Mouse (Mus musculus) kidney, embryonic 16.5 days (tissue): Measurements from ENCODE around the gene Adgrf1. TPM values are rescaled to one million over a fixed set of nuclear protein-coding genes. Genes with fewer than 3 reads are reported as not detected.

ENCODE experiments used
- ATAC-seq: fragments of 200-750 bp; cut with Nextera tagmentation; 2 replicates; pipeline ENCODE4 v1.8.0; 2017; ENCODE audit warnings: moderate TSS enrichment; ENCODE audit not compliant: low FRiP score, low TSS enrichment
- H3K27ac ChIP-seq: fragments of 300-500 bp; sonication (generic); 2 replicates; pipeline ENCODE4 v1.5.1; 2014; ENCODE audit warnings: low read length
- H3K27me3 ChIP-seq: fragments of 300-500 bp; sonication (generic); 2 replicates; pipeline ENCODE4 v1.6.1; 2014; ENCODE audit warnings: low read length, control low read depth, mixed read lengths; ENCODE audit not compliant: insufficient read depth
- H3K36me3 ChIP-seq: fragments of 300-500 bp; sonication (generic); 2 replicates; pipeline ENCODE4 v1.6.1; 2014; ENCODE audit warnings: low read length, control low read depth, mixed read lengths; ENCODE audit not compliant: insufficient read depth
- H3K4me1 ChIP-seq: fragments of 300-500 bp; sonication (generic); 2 replicates; pipeline ENCODE4 v1.6.1; 2014; ENCODE audit warnings: low read length, control low read depth, mixed read lengths; ENCODE audit not compliant: insufficient read depth
- H3K4me2 ChIP-seq: fragments of 300-500 bp; sonication (generic); replicated peaks from 2 replicates; pipeline ENCODE4 v1.6.1; 2014; ENCODE audit warnings: low read depth, low read length
- H3K4me3 ChIP-seq: fragments of 300-500 bp; sonication (generic); 2 replicates; pipeline ENCODE4 v1.5.1; 2014; ENCODE audit warnings: mild to moderate bottlenecking, low read length
- H3K9ac ChIP-seq: fragments of 300-500 bp; sonication (generic); replicated peaks from 2 replicates; pipeline ENCODE4 v1.6.1; 2014; ENCODE audit warnings: low read length
- H3K9me3 ChIP-seq: fragments of 300-500 bp; sonication (generic); 2 replicates; pipeline ENCODE4 v1.6.1; 2016; ENCODE audit warnings: low read length, control low read depth
- WGBS: fragments of 180-500 bp; shearing (Covaris S2); extraction: QIAGEN DNeasy Blood & Tissue Kit; methylation state at CpG from one replicate; pipeline ENCODE4 v1.1.7; 2014; 5-methylcytosine and 5-hydroxymethylcytosine counted together
- polyA plus RNA-seq: library from polyadenylated mRNA; unstranded; fragments of >200 nt; fragmentation: Nextera tagmentation; extraction: Ambion mirVana; gene quantifications from 2 replicates; pipeline ENCODE4 v1.2.1, GENCODE M21; 2015

Adgrf1 gene
- polyA plus RNA-seq, 1 experiment from 2014 or later: 1.2 TPM

DNA sequence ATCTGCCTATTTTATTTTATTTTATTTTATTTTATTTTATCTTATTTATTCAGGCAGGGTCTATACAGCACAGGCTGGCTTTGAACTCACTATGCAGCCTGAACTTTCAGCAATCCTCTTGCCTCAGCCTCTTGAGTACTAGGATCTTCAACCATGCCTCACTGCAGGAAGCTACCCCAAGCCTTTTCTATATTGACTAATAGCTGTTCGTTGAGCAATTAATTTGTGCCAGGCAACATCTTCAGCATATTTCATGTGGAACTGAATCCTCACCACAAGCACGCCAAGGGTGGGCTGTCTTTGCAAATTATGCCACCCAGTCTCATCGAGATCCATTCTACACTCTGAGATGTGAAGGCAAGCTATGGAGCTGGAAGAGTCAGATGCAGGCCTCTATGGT is 22.9 kb upstream of the Adgrf1 start:
- WGBS: 98% methylated on average over 3 of the region's 3 CpGs
- Histone ChIP-seq H3K4me3 (no peak overlapping the region), H3K9me3 (no peaks in the 10 kb centered on the region), H3K27ac (no peak overlapping the region), H3K9ac (no peak overlapping the region), H3K36me3 (no peaks in the 10 kb centered on the region), H3K27me3 (no peaks in the 10 kb centered on the region), H3K4me1 (peaks cover 26% of the 10 kb centered on the region), H3K4me2 (no peak overlapping the region)
- no peak for ATAC-seq

DNA sequence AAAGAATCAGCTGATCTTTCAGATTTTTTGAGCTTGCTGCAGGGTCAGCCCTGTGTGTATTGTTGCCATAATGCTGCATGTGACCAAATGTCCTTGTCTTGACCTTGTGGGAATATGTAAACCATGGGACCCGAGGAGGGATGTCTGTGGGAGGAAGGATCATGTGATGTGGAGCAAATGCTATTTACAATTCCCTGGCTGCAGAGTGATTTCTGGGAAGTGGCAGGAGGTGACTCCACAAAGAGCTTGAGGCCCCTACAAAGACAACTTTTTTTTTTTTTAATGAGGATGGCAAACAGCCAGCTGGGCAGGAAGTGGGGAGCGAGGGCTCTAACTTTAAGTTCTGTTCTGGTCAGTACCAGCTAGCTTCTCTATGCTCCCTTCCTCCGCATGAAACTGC is 20.5 kb upstream of the Adgrf1 start:
- Histone ChIP-seq H3K9ac (no peak overlapping the region), H3K4me1 (peaks cover 25% of the 10 kb centered on the region), H3K27ac (0 out of 2 replicates have a peak overlapping the region, but pooled peaks have one; percentile 13), H3K4me3 (no peak overlapping the region), H3K4me2 (no peak overlapping the region), H3K27me3 (no peaks in the 10 kb centered on the region), H3K36me3 (no peaks in the 10 kb centered on the region), H3K9me3 (no peaks in the 10 kb centered on the region)
- peak; percentile 58; the same call in 1 of the 2 replicates for ATAC-seq
- WGBS: 27% methylated on average over 3 of the region's 3 CpGs

DNA sequence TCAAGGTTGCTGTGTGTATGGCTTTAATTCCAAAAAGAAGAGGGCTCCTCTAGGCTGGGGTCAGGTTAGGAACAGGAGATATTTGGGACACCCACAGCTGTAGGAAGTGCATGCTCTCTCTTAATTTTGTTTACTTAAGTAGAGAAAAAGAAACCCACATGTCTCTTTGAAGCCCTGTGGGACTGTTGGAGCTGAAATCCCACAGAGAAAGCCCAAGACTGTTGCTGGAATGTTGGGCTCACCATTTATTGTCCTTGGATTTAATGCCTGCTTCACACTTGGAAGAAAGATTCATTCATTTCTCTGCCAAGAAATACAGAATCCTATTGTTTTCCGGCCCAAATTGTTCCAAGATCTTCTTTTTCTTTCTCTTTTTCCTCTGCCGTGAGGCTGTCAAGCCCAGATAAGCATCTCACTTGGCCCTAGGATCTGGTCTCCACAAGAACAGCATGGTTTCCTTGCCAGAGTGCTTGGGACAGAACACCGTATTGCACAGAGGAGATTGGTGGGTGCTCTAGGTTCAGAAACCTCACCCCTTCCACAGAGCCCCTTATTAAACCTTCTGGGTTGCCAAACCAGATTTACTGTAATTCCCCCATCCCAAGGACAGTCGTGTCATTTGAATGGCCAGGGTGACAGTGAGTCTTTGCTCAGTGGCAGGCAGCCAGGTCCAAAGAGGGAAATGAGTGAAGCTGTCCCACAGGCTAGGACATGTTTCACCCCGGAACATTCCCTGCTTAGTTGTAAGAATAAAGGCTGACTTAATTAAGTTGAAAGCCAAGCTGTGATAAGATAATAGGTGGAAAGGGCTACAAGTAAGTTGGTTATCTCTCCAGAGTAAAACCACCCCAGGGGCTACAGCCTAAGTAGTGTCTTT is 18.6 kb upstream of the Adgrf1 start:
- no peaks in the 10 kb centered on the region for H3K36me3 ChIP-seq
- peaks cover 25% of the 10 kb centered on the region for H3K4me1 ChIP-seq
- no peaks in the 10 kb centered on the region for H3K9me3 ChIP-seq
- H3K4me2 ChIP-seq: no peak overlapping the region
- no peak for ATAC-seq
- H3K27me3 ChIP-seq: no peaks in the 10 kb centered on the region
- no peak overlapping the region for H3K27ac ChIP-seq
- no peak overlapping the region for H3K9ac ChIP-seq
- 54% methylated on average over 5 of the region's 5 CpGs for WGBS
- no peak overlapping the region for H3K4me3 ChIP-seq

DNA sequence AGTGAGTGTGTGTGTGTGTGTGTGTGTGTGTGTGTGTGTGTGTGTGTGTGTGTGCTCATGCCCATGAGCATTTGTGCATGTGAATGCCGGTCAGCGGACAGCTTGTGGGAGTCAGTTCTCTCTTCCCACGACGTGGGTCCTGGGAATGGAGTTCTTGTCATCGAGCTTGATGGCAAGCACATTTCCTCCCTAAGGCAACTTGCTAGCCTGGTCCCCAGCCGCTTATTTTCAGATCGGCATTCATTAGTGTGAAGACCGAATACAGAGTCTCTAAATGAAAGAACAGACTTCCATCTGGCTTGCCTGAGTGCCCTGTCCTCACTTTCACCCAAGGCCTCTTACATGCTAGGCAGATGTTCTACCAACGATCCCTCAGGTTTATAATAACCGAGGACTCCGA is 17.3 kb upstream of the Adgrf1 start:
- H3K27me3 ChIP-seq: no peaks in the 10 kb centered on the region
- 71% methylated on average over 11 of the region's 11 CpGs for WGBS
- H3K4me2 ChIP-seq: no peak overlapping the region
- no peaks in the 10 kb centered on the region for H3K9me3 ChIP-seq
- no peak overlapping the region for H3K4me3 ChIP-seq
- no peak overlapping the region for H3K9ac ChIP-seq
- no peak overlapping the region for H3K27ac ChIP-seq
- peaks cover 25% of the 10 kb centered on the region for H3K4me1 ChIP-seq
- H3K36me3 ChIP-seq: no peaks in the 10 kb centered on the region
- no peak for ATAC-seq

DNA sequence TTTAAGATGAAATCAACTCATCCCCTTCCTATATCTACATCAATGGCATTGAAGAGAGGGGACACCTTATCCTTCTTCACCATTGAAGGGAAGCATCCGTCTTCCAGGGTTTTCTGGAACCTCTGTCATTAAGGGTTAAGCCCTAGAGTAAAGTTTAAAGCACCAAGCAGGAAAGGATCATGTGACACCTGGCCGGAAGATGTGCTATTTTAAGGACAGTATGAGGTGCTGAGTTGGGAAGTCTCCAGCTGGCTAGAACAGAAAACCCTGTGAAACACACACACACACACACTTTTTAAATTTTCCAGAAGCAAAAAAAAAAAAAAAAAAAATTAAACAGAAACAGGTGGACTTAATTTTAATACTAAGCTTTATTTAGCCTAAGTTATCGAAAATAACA is 15.9 kb upstream of the Adgrf1 start:
- Histone ChIP-seq H3K27me3 (no peaks in the 10 kb centered on the region), H3K4me2 (no peak overlapping the region), H3K4me3 (no peak overlapping the region), H3K36me3 (no peaks in the 10 kb centered on the region), H3K4me1 (peaks cover 20% of the 10 kb centered on the region), H3K9me3 (no peaks in the 10 kb centered on the region), H3K9ac (no peak overlapping the region), H3K27ac (no peak overlapping the region)
- no peak for ATAC-seq
- WGBS: 46% methylated on average over 3 of the region's 3 CpGs

DNA sequence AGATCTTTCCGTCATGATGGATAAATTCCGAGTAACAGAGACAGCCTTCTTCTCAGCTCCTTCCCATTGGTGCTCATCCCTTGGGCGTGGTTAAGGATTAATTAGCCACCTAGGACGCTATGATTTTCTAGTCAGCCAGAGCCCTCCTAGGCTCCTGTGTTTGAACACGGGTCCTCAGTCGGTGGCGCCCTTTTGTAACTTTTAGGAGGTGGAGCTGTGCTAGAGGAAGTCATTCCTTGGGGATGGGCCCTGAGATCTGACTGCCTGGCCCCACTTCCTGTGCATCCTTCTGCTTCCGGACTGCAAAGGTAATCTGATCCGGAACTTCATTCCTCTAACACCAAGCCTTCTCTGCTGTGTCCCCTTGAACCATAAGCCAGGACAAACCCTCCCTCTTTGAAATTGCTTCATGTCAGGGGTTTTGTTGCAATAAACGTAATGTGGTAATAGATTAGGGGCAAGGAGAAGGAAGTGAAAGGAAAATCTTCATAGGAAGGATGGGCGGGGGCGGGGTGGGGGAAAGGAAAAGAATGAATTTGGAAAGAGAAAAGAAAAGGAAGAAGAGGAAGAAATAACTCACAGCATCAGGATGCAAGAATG is 13.5 kb upstream of the Adgrf1 start:
- Histone ChIP-seq H3K9ac (no peak overlapping the region), H3K36me3 (no peaks in the 10 kb centered on the region), H3K4me3 (no peak overlapping the region), H3K27me3 (no peaks in the 10 kb centered on the region), H3K4me2 (no peak overlapping the region), H3K9me3 (no peaks in the 10 kb centered on the region), H3K4me1 (peaks cover 5% of the 10 kb centered on the region), H3K27ac (no peak overlapping the region)
- ATAC-seq: no peak
- 70% methylated on average over 12 of the region's 12 CpGs for WGBS

DNA sequence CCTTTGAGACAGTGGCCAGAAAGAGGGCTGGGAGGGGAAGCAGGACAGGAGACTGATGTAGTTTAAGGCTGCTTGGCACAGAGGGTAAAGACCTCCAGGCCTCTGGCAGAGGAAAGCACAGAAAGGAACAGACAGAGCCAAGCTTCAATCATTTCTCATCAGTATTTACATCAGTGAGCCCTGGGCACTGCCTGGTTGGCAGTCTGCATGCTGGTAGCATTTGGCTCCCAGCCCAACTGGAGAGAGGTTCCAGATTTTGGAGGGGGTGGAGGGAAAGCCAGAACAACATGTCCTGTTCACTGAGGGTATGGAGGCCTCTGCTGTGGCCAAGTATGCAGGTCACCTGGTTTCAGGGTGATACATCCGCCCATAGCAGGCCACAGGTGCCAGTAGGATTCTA is 12.4 kb upstream of the Adgrf1 start:
- Histone ChIP-seq H3K9ac (no peak overlapping the region), H3K27me3 (no peaks in the 10 kb centered on the region), H3K27ac (no peak overlapping the region), H3K4me2 (no peak overlapping the region), H3K4me1 (no peaks in the 10 kb centered on the region), H3K36me3 (no peaks in the 10 kb centered on the region), H3K9me3 (peaks cover 7% of the 10 kb centered on the region; the same call in 1 of the 2 replicates), H3K4me3 (no peak overlapping the region)
- no peak for ATAC-seq
- WGBS: 95% methylated on average over 1 of the region's 1 CpGs

DNA sequence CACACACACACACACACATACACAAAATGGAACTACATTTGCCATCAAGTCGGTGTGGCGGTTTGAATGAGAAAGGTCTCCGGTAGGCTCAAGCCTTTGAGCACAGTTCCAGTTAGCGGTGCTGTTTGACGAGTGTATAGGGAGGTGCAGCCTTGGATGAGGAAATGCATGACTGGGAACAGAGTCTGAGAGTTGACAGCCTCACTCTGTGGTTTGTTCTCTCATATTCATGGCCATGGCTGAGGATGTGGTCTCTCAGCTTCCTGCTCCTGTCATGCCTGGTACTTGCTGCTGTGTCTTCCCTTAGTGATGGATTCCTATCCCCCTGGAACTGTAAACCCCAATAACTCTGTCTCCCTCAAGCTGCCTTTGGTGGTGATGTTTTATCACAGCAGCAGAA is 8.2 kb upstream of the Adgrf1 start:
- no peak for ATAC-seq
- H3K9me3 ChIP-seq: peaks cover 12% of the 10 kb centered on the region
- H3K4me2 ChIP-seq: no peak overlapping the region
- H3K4me1 ChIP-seq: 0 out of 2 replicates have a peak, but pooled peaks cover 4% of the 10 kb centered on the region
- no peaks in the 10 kb centered on the region for H3K27me3 ChIP-seq
- WGBS: 93% methylated on average over 5 of the region's 5 CpGs
- no peaks in the 10 kb centered on the region for H3K36me3 ChIP-seq
- H3K9ac ChIP-seq: no peak overlapping the region
- no peak overlapping the region for H3K4me3 ChIP-seq
- H3K27ac ChIP-seq: no peak overlapping the region

DNA sequence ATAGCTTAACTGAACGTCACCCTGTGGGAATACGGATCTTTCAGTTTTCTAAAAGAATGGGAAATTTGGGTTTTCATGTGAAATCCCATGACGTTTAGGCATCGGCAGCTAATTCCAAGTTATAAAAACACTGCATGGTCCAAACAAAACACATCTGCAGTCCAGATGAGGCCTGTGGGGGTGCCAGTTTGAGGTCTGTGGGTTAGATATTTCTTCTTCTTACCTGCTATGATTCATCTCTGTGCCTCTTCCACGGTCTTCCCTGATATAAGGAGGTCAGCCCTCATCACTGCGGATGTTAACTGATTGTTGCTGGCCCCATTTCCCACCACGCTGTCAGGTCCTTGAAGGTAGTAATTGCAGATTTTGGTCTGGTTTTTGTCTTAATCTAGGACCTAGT is 5.4 kb upstream of the Adgrf1 start:
- Histone ChIP-seq H3K9me3 (peaks cover 12% of the 10 kb centered on the region), H3K4me2 (no peak overlapping the region), H3K36me3 (no peaks in the 10 kb centered on the region), H3K27ac (no peak overlapping the region), H3K27me3 (no peaks in the 10 kb centered on the region), H3K4me3 (no peak overlapping the region), H3K9ac (no peak overlapping the region), H3K4me1 (peaks cover 4% of the 10 kb centered on the region; the same call in 1 of the 2 replicates)
- 68% methylated on average over 7 of the region's 7 CpGs for WGBS
- no peak; the same call in 1 of the 2 replicates for ATAC-seq
